Mouse (Mus musculus) lung, adult 2 months (tissue): ENCODE data around the gene Mmp17.

Experiments
- CTCF ChIP-seq: fragments of 200-500 bp; IDR thresholded peaks from 2 replicates; pipeline ENCODE4 v1.5.1; 2011; ENCODE audit warnings: mild to moderate bottlenecking, low read length, control low read depth; ENCODE audit not compliant: insufficient read depth
- POLR2A ChIP-seq: fragments of 200-500 bp; IDR thresholded peaks from 2 replicates; pipeline ENCODE4 v1.6.1; 2011; ENCODE audit warnings: low read depth, mild to moderate bottlenecking, control low read depth, low read length, borderline replicate concordance; ENCODE audit errors: extremely low read depth

DNA sequence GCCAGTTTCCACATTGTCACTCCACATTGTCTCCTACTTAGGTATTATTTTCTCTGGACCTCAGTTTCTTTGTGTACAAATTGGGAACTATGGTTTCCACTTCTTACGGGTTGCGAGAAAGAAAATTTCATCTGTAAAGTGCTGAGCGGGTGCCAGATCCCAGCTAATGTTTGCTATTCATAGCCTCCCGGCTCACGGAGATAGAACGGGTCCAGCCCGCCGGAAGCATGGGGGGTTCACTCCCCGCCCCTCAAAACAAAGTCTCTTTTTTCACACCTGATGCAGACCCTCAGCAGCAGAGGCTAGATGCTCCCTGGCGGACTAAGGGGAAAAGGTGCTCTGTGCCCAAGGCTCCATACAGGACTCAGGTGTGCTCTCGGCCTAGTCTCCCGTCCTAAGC lies 638 bp upstream of the Mmp17 start:
- no peak for TF ChIP-seq CTCF
- TF ChIP-seq POLR2A, result no peak
